ENCODE assay signal across 20 mouse cellular contexts in genomic region chr7:70646801-70647200, GRCm38 (mm10).
DNase-seq lines count a peak whose midpoint lies in the region; ATAC-seq and TF ChIP-seq lines count a peak whose summit lies in the region.
"Had no signal": no experiment of that assay in that cellular context is flagged by ENCODE, and none has a peak within 500 bp of the region (broad histone marks: within the 10 kb centered on the region; RNA-seq: fewer than 3 reads in every experiment).

No protein-coding gene starts in this region.

- DNase-seq in lung, embryonic 14.5 days = peak; percentile 70
- DNase-seq in lung, adult 2 months = no peak
- DNase-seq in 3T3-L1 (ENCODE audit: low read depth, low spot score) (peak; percentile 55), 416B (ENCODE audit: low read depth) (peak; percentile 31)
- DNase-seq in midbrain, embryonic 14.5 days = no peak
- no peak for DNase-seq in cerebellum, adult 18-20 months
- DNase-seq: adrenal gland, adult 2 months; adrenal gland, postnatal 25 days; cerebellum, adult 8-10 months; cerebellum, postnatal 14 days; gastrocnemius, postnatal 36 days; heart, adult 18-20 months; heart, postnatal 14 days had no signal

- H3K9me3 ChIP-seq in lung, embryonic 14.5 days (ENCODE audit: low read depth, low read length) = no peaks in the 10 kb centered on the region
- no peaks in the 10 kb centered on the region for H3K9me3 ChIP-seq in midbrain, embryonic 14.5 days (ENCODE audit: control insufficient read depth, low read length)
- H3K9me3 ChIP-seq: embryonic facial prominence, embryonic 12.5 days; heart, embryonic 15.5 days; hindbrain, embryonic 13.5 days; intestine, embryonic 15.5 days had no signal

- no peaks in the 10 kb centered on the region for H3K4me1 ChIP-seq in lung, embryonic 14.5 days (ENCODE audit: insufficient read depth)
- no peaks in the 10 kb centered on the region for H3K4me1 ChIP-seq in lung, adult 2 months (ENCODE audit: control insufficient read depth, insufficient read depth, low read length)
- no peaks in the 10 kb centered on the region for H3K4me1 ChIP-seq in midbrain, embryonic 14.5 days (ENCODE audit: control insufficient read depth, insufficient read depth, low read length)
- H3K4me1 ChIP-seq: heart, embryonic 15.5 days; hindbrain, embryonic 13.5 days; intestine, embryonic 15.5 days had no signal

- WGBS in lung, embryonic 14.5 days = 67% methylated on average over 2 of the region's 2 CpGs
- WGBS in lung, adult 2 months = 54% methylated on average over 2 of the region's 2 CpGs
- WGBS in midbrain, embryonic 14.5 days = 86% methylated on average over 2 of the region's 2 CpGs

- H3K27ac ChIP-seq in lung, embryonic 14.5 days (ENCODE audit: low read depth) = no peak overlapping the region
- H3K27ac ChIP-seq in midbrain, embryonic 14.5 days (replicated peaks; ENCODE audit: low read depth, low read length) = no peak overlapping the region
- H3K27ac ChIP-seq: embryonic facial prominence, embryonic 12.5 days; heart, embryonic 15.5 days; hindbrain, embryonic 13.5 days; intestine, embryonic 15.5 days had no signal

- no peak for ATAC-seq in lung, embryonic 14.5 days (ENCODE audit: insufficient read depth)
- ATAC-seq in granulocyte monocyte progenitor cell, adult 5-6 weeks (replicated peaks; ENCODE audit: poor library complexity, severe bottlenecking) = peak; percentile 55
- no peak for ATAC-seq in midbrain, embryonic 14.5 days (ENCODE audit: low FRiP score, low TSS enrichment)
- ATAC-seq: intestine, embryonic 15.5 days had no signal

- H3K36me3 ChIP-seq in lung, embryonic 14.5 days (ENCODE audit: insufficient read depth) = no peaks in the 10 kb centered on the region
- no peaks in the 10 kb centered on the region for H3K36me3 ChIP-seq in midbrain, embryonic 14.5 days (ENCODE audit: control insufficient read depth, insufficient read depth, low read length)
- H3K36me3 ChIP-seq: embryonic facial prominence, embryonic 12.5 days; heart, embryonic 15.5 days; hindbrain, embryonic 13.5 days; intestine, embryonic 15.5 days had no signal

- H3K27me3 ChIP-seq in lung, embryonic 14.5 days (ENCODE audit: insufficient read depth, low read length) = no peaks in the 10 kb centered on the region
- no peaks in the 10 kb centered on the region for H3K27me3 ChIP-seq in midbrain, embryonic 14.5 days (ENCODE audit: control insufficient read depth, insufficient read depth, low read length)
- H3K27me3 ChIP-seq: CH12.LX; embryonic facial prominence, embryonic 12.5 days; heart, embryonic 15.5 days; hindbrain, embryonic 13.5 days; intestine, embryonic 15.5 days had no signal

- H3K4me3 ChIP-seq in lung, embryonic 14.5 days (ENCODE audit: low read depth, low read length) = no peak overlapping the region
- H3K4me3 ChIP-seq in lung, adult 2 months (replicated peaks; ENCODE audit: extremely low read depth, low read depth, low read length) = no peak overlapping the region
- no peak overlapping the region for H3K4me3 ChIP-seq in midbrain, embryonic 14.5 days (replicated peaks; ENCODE audit: low read depth, low read length)
- H3K4me3 ChIP-seq: embryonic facial prominence, embryonic 12.5 days; heart, embryonic 15.5 days; hindbrain, embryonic 13.5 days; intestine, embryonic 15.5 days had no signal

- TF ChIP-seq POLR2A in lung, adult 2 months (IDR thresholded peaks at IDR 0.05; ENCODE audit: borderline replicate concordance, extremely low read depth, low read depth, low read length) = no peak

- TF ChIP-seq CTCF in lung, embryonic 14.5 days (IDR thresholded peaks at IDR 0.05; ENCODE audit: low read depth) = no peak
- no peak for TF ChIP-seq CTCF in lung, adult 2 months (IDR thresholded peaks at IDR 0.05; ENCODE audit: insufficient read depth, low read length)

- no peak overlapping the region for H3K4me2 ChIP-seq in lung, embryonic 14.5 days
- no peak overlapping the region for H3K4me2 ChIP-seq in midbrain, embryonic 14.5 days (ENCODE audit: low read length)
- H3K4me2 ChIP-seq: embryonic facial prominence, embryonic 12.5 days; heart, embryonic 11.5 days; heart, embryonic 15.5 days; hindbrain, embryonic 13.5 days; intestine, embryonic 15.5 days had no signal

- no peak overlapping the region for H3K9ac ChIP-seq in lung, embryonic 14.5 days
- H3K9ac ChIP-seq in midbrain, embryonic 14.5 days (replicated peaks; ENCODE audit: low read length) = no peak overlapping the region
- H3K9ac ChIP-seq: embryonic facial prominence, embryonic 12.5 days; heart, embryonic 15.5 days; hindbrain, embryonic 13.5 days; intestine, embryonic 15.5 days had no signal

Comparison
In these comparisons a context has a peak if more than half of its experiments do, and no peak if none do; other contexts are left out.
1. DNase-seq: peak in lung, embryonic 14.5 days (single experiment), 3T3-L1 (single experiment) and 416B (single experiment); none in lung, adult 2 months (single experiment), midbrain, embryonic 14.5 days (single experiment) and cerebellum, adult 18-20 months (0 of 2).